Mouse (Mus musculus) G1E (cell line): ENCODE data around the gene Rnase1. TPM values are rescaled to one million over a fixed set of nuclear protein-coding genes. Genes with fewer than 3 reads are reported as not detected.
"Not testable (repeated sequence)": the region's sequence is repeated elsewhere in the genome, so short reads cannot be mapped to it uniquely, and the experiment has no call there.

Experiments used
- ATAC-seq: 2 replicates; pipeline ENCODE4 v1.8.0; 2016; ENCODE audit warnings: mild to moderate bottlenecking; ENCODE audit not compliant: insufficient number of reproducible peaks, poor library complexity, low FRiP score, severe bottlenecking; ENCODE audit errors: extremely low read depth
- DNase-seq: peaks from one replicate; pipeline ENCODE4 v3.0.0; 2012; ENCODE audit warnings: low spot score
- H3K27me3 ChIP-seq: 2 replicates; pipeline ENCODE4 v1.6.1; 2012; ENCODE audit warnings: mild to moderate bottlenecking, low read length, inconsistent platforms; ENCODE audit not compliant: insufficient read depth
- H3K36me3 ChIP-seq: replicated peaks from 2 replicates; pipeline ENCODE3; 2012; ENCODE audit warnings: mild to moderate bottlenecking, inconsistent platforms
- H3K4me1 ChIP-seq: 2 replicates; pipeline ENCODE4 v1.6.1; 2012; ENCODE audit warnings: low read depth, low read length, inconsistent platforms, mixed read lengths; ENCODE audit not compliant: insufficient read depth
- H3K4me3 ChIP-seq: 2 replicates; pipeline ENCODE4 v1.5.1; 2012; ENCODE audit warnings: low read depth, mild to moderate bottlenecking, inconsistent platforms, low read length, moderate library complexity, mixed read lengths
- H3K9me3 ChIP-seq: replicated peaks from 2 replicates; pipeline ENCODE4 v1.6.1; 2012; ENCODE audit warnings: inconsistent platforms
- CTCF ChIP-seq: IDR thresholded peaks from 2 replicates; pipeline ENCODE4 v1.5.1; 2012; ENCODE audit warnings: low read depth, low read length, inconsistent platforms, mixed read lengths
- GATA1 ChIP-seq: IDR thresholded peaks from 2 replicates; pipeline ENCODE4 v1.6.1; 2012; ENCODE audit warnings: borderline replicate concordance, low read length, inconsistent platforms, mixed read lengths
- GATA2 ChIP-seq: IDR thresholded peaks from 2 replicates; pipeline ENCODE4 v1.6.1; 2012; ENCODE audit warnings: low read depth, low read length, inconsistent platforms, borderline replicate concordance
- POLR2AphosphoS5 ChIP-seq: IDR thresholded peaks from 2 replicates; pipeline ENCODE4 v1.6.1; 2012; ENCODE audit warnings: low read depth, low read length, inconsistent platforms; ENCODE audit not compliant: insufficient replicate concordance
- TAL1 ChIP-seq: conservative IDR thresholded peaks from 2 replicates; pipeline ENCODE4 v1.6.1; 2012; ENCODE audit warnings: low read depth, low read length, inconsistent platforms, mixed read lengths
- polyA plus RNA-seq: library from polyadenylated mRNA; stranded (reverse); fragments of >175 nt; gene quantifications from 2 replicates; pipeline ENCODE4 v1.2.3, GENCODE M21; 2012
- total RNA-seq, 2 experiments: library from RNA; stranded (forward) in 1 of 2; stranded (reverse) in 1 of 2; fragments of 200-1000 nt in 1 of 2; fragments of >200 nt in 1 of 2; fragmentation: Nextera tagmentation in 1 of 2; gene quantifications; 2 replicates each; pipeline ENCODE4 v1.2.3; 2014 to 2017

Gene Rnase1
- total RNA-seq (2014; fragmentation: Nextera tagmentation): not detected in 2 replicates
- 0.17 and 0.22 TPM in 2 replicates for total RNA-seq (2017)
- polyA plus RNA-seq: not detected in 2 replicates

GRCm38 (mm10) chr14:51146685-51147084, at the start of gene Rnase1:
Rnase1 (minus strand) TSS chr14:51146785.
- DNase-seq (no peak), ATAC-seq (no peak)
- Histone ChIP-seq H3K27me3 (peaks cover 20% of the 10 kb centered on the region), H3K9me3 (no peaks in the 10 kb centered on the region), H3K36me3 (no peaks in the 10 kb centered on the region), H3K4me1 (peaks cover 69% of the 10 kb centered on the region), H3K4me3 (no peak within 1 kb of the TSS)
- TF ChIP-seq POLR2AphosphoS5 (no peak), GATA1 (no peak)

GRCm38 (mm10) chr14:51195681-51196080, 49.1 kb upstream of the Rnase1 start:
- TF ChIP-seq TAL1: no peak
- TF ChIP-seq GATA1: no peak
- no peak for TF ChIP-seq CTCF
- TF ChIP-seq POLR2AphosphoS5: no peak
- no peak for TF ChIP-seq GATA2
- ATAC-seq: no peak
- DNase-seq: no peak
- H3K36me3 ChIP-seq: no peaks in the 10 kb centered on the region
- H3K4me3 ChIP-seq: no peak overlapping the region
- no peaks in the 10 kb centered on the region for H3K27me3 ChIP-seq
- no peaks in the 10 kb centered on the region for H3K9me3 ChIP-seq
- no peaks in the 10 kb centered on the region for H3K4me1 ChIP-seq

GRCm38 (mm10) chr14:51181051-51181450, 34.5 kb upstream of the Rnase1 start:
- H3K4me1 ChIP-seq, H3K9me3 ChIP-seq, H3K27me3 ChIP-seq, ATAC-seq, DNase-seq, H3K36me3 ChIP-seq, H3K4me3 ChIP-seq: not testable (repeated sequence)

GRCm38 (mm10) chr14:51173843-51174242, 27.3 kb upstream of the Rnase1 start:
- ATAC-seq (no peak), DNase-seq (no peak)
- Histone ChIP-seq H3K4me1 (no peaks in the 10 kb centered on the region), H3K4me3 (no peak overlapping the region), H3K9me3 (no peaks in the 10 kb centered on the region), H3K36me3 (no peaks in the 10 kb centered on the region), H3K27me3 (0 out of 2 replicates have a peak, but pooled peaks cover 3% of the 10 kb centered on the region)
- TF ChIP-seq GATA2: no peak

- H3K4me3 ChIP-seq, H3K9me3 ChIP-seq, H3K27me3 ChIP-seq, ATAC-seq, H3K4me1 ChIP-seq, H3K36me3 ChIP-seq, DNase-seq: not testable (repeated sequence)
These were observed 26.4 kb upstream of the Rnase1 start for GRCm38 (mm10) chr14:51172947-51173346.

- DNase-seq, ATAC-seq: not testable (repeated sequence)
These were observed 25.7 kb upstream of the Rnase1 start for GRCm38 (mm10) chr14:51172095-51172865.

GRCm38 (mm10) chr14:51166068-51166467, 19.5 kb upstream of the Rnase1 start:
- no peaks in the 10 kb centered on the region for H3K36me3 ChIP-seq
- H3K4me3 ChIP-seq: no peak overlapping the region
- H3K4me1 ChIP-seq: no peaks in the 10 kb centered on the region
- TF ChIP-seq GATA1 (no peak), TAL1 (no peak), CTCF (no peak), POLR2AphosphoS5 (no peak)
- DNase-seq: no peak
- no peak for ATAC-seq
- H3K9me3 ChIP-seq: no peaks in the 10 kb centered on the region
- H3K27me3 ChIP-seq: peaks cover 19% of the 10 kb centered on the region

More at GRCm38 (mm10) chr14:51172095-51172865, 25.7 kb upstream of the Rnase1 start:
- peak; percentile 26; the same call in 1 of the 2 replicates for TF ChIP-seq CTCF
- H3K36me3 ChIP-seq, H3K4me3 ChIP-seq, H3K4me1 ChIP-seq, H3K9me3 ChIP-seq, H3K27me3 ChIP-seq: not testable (repeated sequence)
